Mouse (Mus musculus): Measurements from ENCODE around the gene Ppard. TPM values are rescaled to one million over a fixed set of nuclear protein-coding genes. Genes with fewer than 3 reads are reported as not detected.

Gene Ppard
- total RNA-seq, 2 experiments from 2014 or later = 21.9 to 22.3 TPM

- DNase-seq = no peak
These were observed 25.8 kb downstream of the Ppard start for GRCm38 (mm10) chr17:28258325-28258724.

- DNase-seq = peak; percentile 32
These were observed 27.5 kb downstream of the Ppard start for GRCm38 (mm10) chr17:28259890-28260542.

- DNase-seq = no peak
These were observed 28.0 kb downstream of the Ppard start for GRCm38 (mm10) chr17:28260543-28260909.

GRCm38 (mm10) chr17:28261795-28262194 lies 29.3 kb downstream of the Ppard start:
- peak; percentile 25 for DNase-seq

GRCm38 (mm10) chr17:28263181-28263894 lies 30.8 kb downstream of the Ppard start:
- no peak for DNase-seq

- DNase-seq = no peak
These were observed 34.8 kb downstream of the Ppard start for GRCm38 (mm10) chr17:28267251-28267650.

GRCm38 (mm10) chr17:28270165-28270564 lies 37.7 kb downstream of the Ppard start:
- no peak for DNase-seq

- DNase-seq = no peak
These were observed 39.2 kb downstream of the Ppard start for GRCm38 (mm10) chr17:28271537-28272266.

- no peak for DNase-seq
These were observed 39.8 kb downstream of the Ppard start for GRCm38 (mm10) chr17:28272281-28272680.

GRCm38 (mm10) chr17:28272837-28273236 lies 40.3 kb downstream of the Ppard start:
- DNase-seq = no peak

GRCm38 (mm10) chr17:28274739-28275138 lies 42.2 kb downstream of the Ppard start:
- DNase-seq = no peak

- no peak for DNase-seq
These were observed 44.7 kb downstream of the Ppard start for GRCm38 (mm10) chr17:28277226-28277625.

- no peak for DNase-seq
These were observed 45.2 kb downstream of the Ppard start for GRCm38 (mm10) chr17:28277721-28278120.

- DNase-seq = no peak
These were observed 45.7 kb downstream of the Ppard start for GRCm38 (mm10) chr17:28278156-28278555.

GRCm38 (mm10) chr17:28279236-28279635 lies 46.7 kb downstream of the Ppard start:
- DNase-seq = no peak

GRCm38 (mm10) chr17:28279780-28280422 lies 47.4 kb downstream of the Ppard start:
- DNase-seq = peak; percentile 83

- DNase-seq = no peak
These were observed 47.9 kb downstream of the Ppard start for GRCm38 (mm10) chr17:28280423-28280800.

- DNase-seq = no peak
These were observed 48.4 kb downstream of the Ppard start for GRCm38 (mm10) chr17:28280831-28281377.

- DNase-seq = no peak
These were observed 49.5 kb downstream of the Ppard start for GRCm38 (mm10) chr17:28281866-28282441.

- no peak for DNase-seq
These were observed 50.7 kb downstream of the Ppard start for GRCm38 (mm10) chr17:28283199-28283598.

GRCm38 (mm10) chr17:28286133-28286532 lies 53.6 kb downstream of the Ppard start:
- no peak for DNase-seq

- no peak for DNase-seq
These were observed 54.5 kb downstream of the Ppard start for GRCm38 (mm10) chr17:28286964-28287363.

Data from heart, postnatal 4 days (tissue).